Mouse (Mus musculus) bone marrow, adult 2 months (tissue): ENCODE measurements around the gene Col5a3.
A peak's percentile ranks its signal among the peaks of the same experiment; 100 is the strongest.

Source experiments
- CTCF ChIP-seq: fragments of 200-500 bp; IDR thresholded peaks from 2 replicates; pipeline ENCODE4 v1.5.1; 2011; ENCODE audit warnings: low read length, control low read depth; ENCODE audit not compliant: control insufficient read depth, insufficient read depth
- POLR2A ChIP-seq: fragments of 200-500 bp; IDR thresholded peaks from 2 replicates; pipeline ENCODE4 v1.6.1; 2011; ENCODE audit warnings: low read depth, mild to moderate bottlenecking, control low read depth, low read length, borderline replicate concordance; ENCODE audit not compliant: control insufficient read depth

DNA sequence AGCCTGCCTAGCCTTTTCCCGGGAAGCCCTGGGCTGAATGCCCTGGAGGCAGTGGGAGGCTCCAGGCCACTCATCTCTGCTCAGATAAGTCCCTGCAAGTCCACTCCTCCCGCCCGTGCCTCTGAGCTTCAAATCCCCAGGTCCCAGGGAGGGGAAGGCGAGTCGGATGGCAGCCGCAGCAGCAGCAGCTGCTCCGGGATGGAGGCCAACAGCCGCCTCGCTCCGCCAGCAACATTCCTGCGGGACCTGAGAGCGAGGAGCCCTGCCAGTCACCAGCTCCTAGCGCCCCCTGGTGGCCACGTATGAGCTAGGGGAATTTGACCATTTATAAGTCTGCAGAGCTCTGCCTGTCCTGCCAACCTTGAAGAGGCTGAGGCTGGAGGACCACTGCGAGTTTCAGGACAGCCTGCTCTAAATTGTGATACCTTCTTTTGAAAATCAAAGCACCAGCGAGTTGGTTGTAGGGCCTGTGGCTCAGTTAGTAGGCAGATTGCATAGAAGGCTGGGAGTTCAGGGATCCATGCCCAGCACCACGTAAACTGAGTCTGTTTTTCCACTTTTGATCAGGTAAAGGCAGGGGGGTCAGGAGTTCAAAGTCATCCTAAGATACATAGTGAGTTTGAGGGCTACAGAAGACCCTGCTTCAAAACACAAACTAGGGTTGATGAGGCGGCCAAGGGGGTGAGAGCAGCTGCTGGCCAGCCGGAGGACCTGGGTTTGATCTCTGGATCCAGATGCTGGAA, 16.2 kb upstream of the Col5a3 start:
- peak; percentile 83 for TF ChIP-seq CTCF
- TF ChIP-seq POLR2A: no peak
